Mouse (Mus musculus) stomach, postnatal 0 days (tissue): ENCODE results near the gene Atp6v0a1.

ENCODE experiments used
- CTCF ChIP-seq: IDR thresholded peaks from 2 replicates; pipeline ENCODE4 v1.5.1; 2016; ENCODE audit warnings: antibody characterized with exemption, low read depth, mild to moderate bottlenecking, moderate library complexity
- EP300 ChIP-seq: optimal IDR thresholded peaks from 2 replicates; pipeline ENCODE3; 2016; ENCODE audit warnings: antibody characterized with exemption

- TF ChIP-seq EP300 (no peak), CTCF (peak; percentile 100)
These were observed 57.5 kb downstream of the Atp6v0a1 start for GRCm38 (mm10) chr11:101066549-101067412.
